Mouse (Mus musculus) lung, postnatal 0 days (tissue): ENCODE results near the gene Prg2.

Experiments
- CTCF ChIP-seq: IDR thresholded peaks from 2 replicates; pipeline ENCODE4 v1.5.1; 2016; ENCODE audit warnings: antibody characterized with exemption, mild to moderate bottlenecking
- EP300 ChIP-seq: IDR thresholded peaks from 2 replicates; pipeline ENCODE4 v1.6.1; 2016; ENCODE audit warnings: antibody characterized with exemption, mild to moderate bottlenecking, control low read depth

DNA sequence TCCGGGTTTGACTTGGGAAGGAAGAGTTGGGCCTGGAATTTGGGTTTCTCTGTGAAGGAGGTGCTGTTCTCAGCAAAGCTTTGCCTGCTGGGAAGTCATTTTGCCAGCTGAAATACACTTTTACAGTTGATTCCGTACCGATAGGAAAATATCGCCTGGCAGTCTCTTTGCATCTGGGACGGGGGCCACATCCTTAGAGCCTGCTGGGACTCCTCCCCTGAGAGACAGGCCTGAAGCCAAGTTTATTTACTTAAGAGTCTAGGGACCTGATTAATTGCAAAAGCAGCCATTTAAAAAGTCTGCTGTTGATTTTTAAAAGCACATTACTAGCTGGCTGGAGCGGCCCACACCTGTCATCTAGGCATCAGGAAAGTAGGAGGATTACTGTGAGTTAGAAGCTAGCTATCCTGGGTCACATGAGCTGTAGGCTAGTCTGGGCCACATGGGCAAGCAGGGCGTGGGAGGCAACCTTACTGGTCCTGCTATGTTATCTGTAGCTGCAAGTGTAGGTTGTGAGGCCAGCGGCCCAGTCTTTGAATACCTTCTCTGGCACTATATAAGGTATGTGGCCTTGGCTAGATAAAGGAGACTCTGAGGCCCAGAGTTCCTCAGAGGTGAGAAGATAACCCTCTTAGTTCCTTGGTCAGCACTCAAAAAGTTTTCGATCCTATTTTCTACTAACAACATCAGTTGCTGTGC lies 31.8 kb downstream of the Prg2 start:
- TF ChIP-seq CTCF (no peak), EP300 (no peak)
